Mouse (Mus musculus) forebrain, embryonic 15.5 days (tissue): ENCODE results near the gene Ch25h. TPM values are rescaled to one million over a fixed set of nuclear protein-coding genes. Genes with fewer than 3 reads are reported as not detected.

ENCODE experiments used
- ATAC-seq: fragments of 200-750 bp; cut with Nextera tagmentation; replicated peaks from 2 replicates; pipeline ENCODE4 v1.8.0; 2017; ENCODE audit warnings: mild to moderate bottlenecking, moderate TSS enrichment, moderate library complexity
- H3K27ac ChIP-seq: fragments of 300-500 bp; sonication (generic); replicated peaks from 2 replicates; pipeline ENCODE4 v1.5.1; 2015; ENCODE audit warnings: mild to moderate bottlenecking, inconsistent platforms
- H3K27me3 ChIP-seq: fragments of 300-500 bp; sonication (generic); 2 replicates; pipeline ENCODE4 v1.6.1; 2015; ENCODE audit warnings: inconsistent platforms
- H3K36me3 ChIP-seq: fragments of 300-500 bp; sonication (generic); 2 replicates; pipeline ENCODE4 v1.6.1; 2015; ENCODE audit warnings: mild to moderate bottlenecking, inconsistent platforms
- H3K4me1 ChIP-seq: fragments of 300-500 bp; sonication (generic); 2 replicates; pipeline ENCODE4 v1.6.1; 2015; ENCODE audit warnings: inconsistent platforms
- H3K4me2 ChIP-seq: fragments of 300-500 bp; sonication (generic); replicated peaks from 2 replicates; pipeline ENCODE4 v1.6.1; 2015; ENCODE audit warnings: mild to moderate bottlenecking, inconsistent platforms
- H3K4me3 ChIP-seq: fragments of 300-500 bp; sonication (generic); 2 replicates; pipeline ENCODE4 v1.5.1; 2015; ENCODE audit warnings: mild to moderate bottlenecking, inconsistent platforms
- H3K9ac ChIP-seq: fragments of 300-500 bp; sonication (generic); replicated peaks from 2 replicates; pipeline ENCODE4 v1.6.1; 2015; ENCODE audit warnings: mild to moderate bottlenecking, inconsistent platforms
- H3K9me3 ChIP-seq: fragments of 300-500 bp; sonication (generic); 2 replicates; pipeline ENCODE4 v1.6.1; 2016; ENCODE audit warnings: inconsistent platforms
- WGBS: fragments of 180-500 bp; shearing (Covaris S2); methylation state at CpG from one replicate; pipeline ENCODE4 v1.1.7; 2015; ENCODE audit warnings: mixed read lengths; 5-methylcytosine and 5-hydroxymethylcytosine counted together
- polyA plus RNA-seq: library from polyadenylated mRNA; unstranded; fragments of >200 nt; fragmentation: Nextera tagmentation; extraction: Ambion mirVana; gene quantifications from 2 replicates; pipeline ENCODE4 v1.2.1, GENCODE M21; 2015

Ch25h gene
- polyA plus RNA-seq, result 0.17 and 0.67 TPM in 2 replicates

DNA sequence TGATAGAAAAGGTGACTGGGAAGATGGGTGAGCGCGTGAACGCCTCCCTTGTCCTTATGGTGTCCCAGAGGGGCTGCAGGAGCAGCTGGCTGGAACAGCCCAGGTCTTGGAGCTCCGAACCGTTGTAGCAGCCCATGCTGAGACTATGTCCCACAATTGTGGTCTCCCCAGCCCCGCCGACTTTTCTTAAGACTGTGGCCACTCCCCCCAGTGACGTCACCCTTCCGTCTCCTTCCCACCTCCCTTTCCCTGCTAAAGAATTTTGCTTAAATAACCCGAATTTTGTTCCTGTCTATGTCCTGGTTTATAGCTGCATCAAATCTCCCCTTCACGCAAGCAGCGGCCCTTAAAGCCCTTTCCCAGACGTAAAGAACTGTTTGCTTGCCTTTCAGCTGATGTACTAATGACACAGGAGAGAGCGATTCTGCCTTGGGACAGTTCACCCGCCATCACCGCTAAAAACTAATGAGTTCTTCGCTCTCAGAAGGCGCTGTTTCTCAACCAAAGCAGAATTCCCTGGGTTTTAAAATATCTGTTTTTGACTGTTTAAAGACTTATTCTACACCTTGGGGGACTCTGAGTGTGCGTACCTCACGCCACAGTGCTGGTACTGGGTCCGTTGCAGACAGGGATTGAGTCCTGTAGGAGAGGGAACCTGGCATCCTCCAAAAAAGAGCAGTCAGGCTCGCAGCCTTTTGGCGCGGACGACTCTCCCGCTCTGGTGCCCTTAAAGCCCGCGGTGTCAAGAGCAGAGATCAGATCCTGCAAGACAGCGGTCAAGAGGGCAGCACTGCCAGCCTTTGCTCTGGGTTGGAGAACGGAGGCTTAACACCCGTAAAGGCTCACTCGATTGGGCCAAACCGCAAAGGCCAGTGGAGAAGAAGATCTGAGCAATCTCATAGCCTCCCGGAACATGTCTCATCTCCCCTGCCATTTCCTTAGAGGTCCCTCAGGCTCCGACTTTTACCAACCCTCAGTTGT is at the start of gene Ch25h:
Gene Ch25h (minus strand): TSS at position 174 of the 981 bp plus-strand sequence.
- peak within 1 kb of the TSS; percentile 62 for H3K4me3 ChIP-seq
- no peaks in the 10 kb centered on the region for H3K9me3 ChIP-seq
- peaks cover 12% of the 10 kb centered on the region for H3K4me1 ChIP-seq
- no peak within 1 kb of the TSS for H3K27ac ChIP-seq
- peaks cover 37% of the 10 kb centered on the region for H3K27me3 ChIP-seq
- peak within 1 kb of the TSS; percentile 48 for H3K9ac ChIP-seq
- ATAC-seq, result peak; percentile 90
- H3K4me2 ChIP-seq, result peak within 1 kb of the TSS; percentile 88
- no peaks in the 10 kb centered on the region for H3K36me3 ChIP-seq
- WGBS, result 2% methylated on average over 35 of the region's 35 CpGs

GRCm38 (mm10) chr19:34524646-34525045 is 49.7 kb upstream of the Ch25h start:
- 0 out of 2 replicates have a peak, but pooled peaks cover 3% of the 10 kb centered on the region for H3K4me1 ChIP-seq
- no peaks in the 10 kb centered on the region for H3K27me3 ChIP-seq
- H3K4me3 ChIP-seq, result no peak overlapping the region
- H3K9ac ChIP-seq, result no peak overlapping the region
- 77% methylated on average over 9 of the region's 9 CpGs for WGBS
- no peak overlapping the region for H3K4me2 ChIP-seq
- H3K36me3 ChIP-seq, result no peaks in the 10 kb centered on the region
- H3K27ac ChIP-seq, result no peak overlapping the region
- no peak for ATAC-seq
- H3K9me3 ChIP-seq, result no peaks in the 10 kb centered on the region

GRCm38 (mm10) chr19:34523106-34523725 is 48.3 kb upstream of the Ch25h start:
- H3K4me1 ChIP-seq, result 0 out of 2 replicates have a peak, but pooled peaks cover 3% of the 10 kb centered on the region
- H3K27ac ChIP-seq, result no peak overlapping the region
- no peak for ATAC-seq
- no peak overlapping the region for H3K4me2 ChIP-seq
- 87% methylated on average over 12 of the region's 12 CpGs for WGBS
- H3K36me3 ChIP-seq, result no peaks in the 10 kb centered on the region
- H3K9ac ChIP-seq, result no peak overlapping the region
- H3K4me3 ChIP-seq, result no peak overlapping the region
- no peaks in the 10 kb centered on the region for H3K9me3 ChIP-seq
- no peaks in the 10 kb centered on the region for H3K27me3 ChIP-seq

GRCm38 (mm10) chr19:34521978-34522377 is 47.0 kb upstream of the Ch25h start:
- H3K27me3 ChIP-seq, result no peaks in the 10 kb centered on the region
- no peaks in the 10 kb centered on the region for H3K9me3 ChIP-seq
- H3K4me2 ChIP-seq, result no peak overlapping the region
- no peak overlapping the region for H3K4me3 ChIP-seq
- H3K9ac ChIP-seq, result no peak overlapping the region
- no peaks in the 10 kb centered on the region for H3K36me3 ChIP-seq
- whole genome bisulfite sequencing, result 93% methylated on average over 1 of the region's 1 CpGs
- no peak overlapping the region for H3K27ac ChIP-seq
- no peak for ATAC-seq
- 0 out of 2 replicates have a peak, but pooled peaks cover 3% of the 10 kb centered on the region for H3K4me1 ChIP-seq

DNA sequence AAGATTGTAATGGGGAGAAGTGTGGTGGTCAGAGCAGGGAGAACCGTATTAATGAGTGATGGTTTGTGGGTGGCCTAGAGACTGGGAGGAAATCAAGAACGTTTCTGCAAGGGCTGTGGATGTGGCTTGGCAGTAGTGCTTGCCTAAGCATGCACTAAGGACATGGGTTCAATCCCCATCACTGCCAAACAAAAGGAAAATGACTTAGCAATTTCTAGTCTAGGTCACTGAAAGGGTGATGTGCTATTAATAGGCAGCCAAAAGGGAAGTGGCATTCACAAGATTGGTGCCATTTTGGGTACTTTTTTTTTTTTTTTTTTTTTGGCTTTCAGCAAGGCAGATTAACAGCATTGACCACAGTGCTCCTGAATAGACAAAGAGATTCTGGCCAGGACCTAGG is 46.4 kb upstream of the Ch25h start:
- Histone ChIP-seq H3K4me2 (no peak overlapping the region), H3K9ac (no peak overlapping the region), H3K9me3 (no peaks in the 10 kb centered on the region), H3K4me1 (no peaks in the 10 kb centered on the region), H3K27me3 (no peaks in the 10 kb centered on the region), H3K27ac (no peak overlapping the region), H3K36me3 (no peaks in the 10 kb centered on the region), H3K4me3 (no peak overlapping the region)
- ATAC-seq, result no peak
- WGBS, result 72% methylated on average over 2 of the region's 2 CpGs

DNA sequence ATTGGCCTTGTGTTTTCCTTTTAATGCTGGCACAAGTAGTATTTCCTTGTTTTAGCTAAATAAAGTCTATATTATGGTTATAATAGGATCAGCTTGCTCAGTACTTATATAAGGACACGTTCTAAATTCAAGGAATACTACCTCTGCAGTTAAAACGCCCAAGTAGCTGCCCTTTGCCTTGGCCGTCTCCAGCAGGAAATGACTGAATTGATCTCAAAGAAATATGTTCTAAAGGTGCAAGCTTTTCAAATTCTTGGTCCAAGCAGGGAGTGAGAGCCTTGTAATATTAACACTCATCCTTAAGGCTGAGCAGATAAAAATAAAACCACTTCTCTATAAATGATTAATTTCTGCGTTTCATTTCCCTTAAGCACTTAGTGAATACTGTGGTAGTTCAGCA is 45.1 kb upstream of the Ch25h start:
- no peaks in the 10 kb centered on the region for H3K4me1 ChIP-seq
- no peak overlapping the region for H3K27ac ChIP-seq
- H3K36me3 ChIP-seq, result no peaks in the 10 kb centered on the region
- no peaks in the 10 kb centered on the region for H3K9me3 ChIP-seq
- no peak for ATAC-seq
- H3K4me3 ChIP-seq, result no peak overlapping the region
- no peaks in the 10 kb centered on the region for H3K27me3 ChIP-seq
- 88% methylated on average over 4 of the region's 4 CpGs for WGBS
- H3K9ac ChIP-seq, result no peak overlapping the region
- no peak overlapping the region for H3K4me2 ChIP-seq

- ATAC-seq, result no peak
- H3K27me3 ChIP-seq, result no peaks in the 10 kb centered on the region
Observed at GRCm38 (mm10) chr19:34519646-34520045, 44.7 kb upstream of the Ch25h start.

GRCm38 (mm10) chr19:34518786-34519185 is 43.8 kb upstream of the Ch25h start:
- Histone ChIP-seq H3K36me3 (no peaks in the 10 kb centered on the region), H3K9ac (no peak overlapping the region), H3K4me1 (no peaks in the 10 kb centered on the region), H3K27me3 (no peaks in the 10 kb centered on the region), H3K4me2 (no peak overlapping the region), H3K27ac (no peak overlapping the region), H3K9me3 (no peaks in the 10 kb centered on the region), H3K4me3 (no peak overlapping the region)
- no peak for ATAC-seq
- 73% methylated on average over 3 of the region's 3 CpGs for WGBS

More at GRCm38 (mm10) chr19:34519646-34520045, 44.7 kb upstream of the Ch25h start:
- WGBS, result 83% methylated on average over 3 of the region's 3 CpGs
- Histone ChIP-seq H3K36me3 (no peaks in the 10 kb centered on the region), H3K27ac (no peak overlapping the region), H3K9ac (no peak overlapping the region), H3K4me3 (no peak overlapping the region), H3K4me1 (no peaks in the 10 kb centered on the region), H3K9me3 (no peaks in the 10 kb centered on the region), H3K4me2 (no peak overlapping the region)

GRCm38 (mm10) chr19:34517812-34518594 is 43.0 kb upstream of the Ch25h start:
- H3K9me3 ChIP-seq, result no peaks in the 10 kb centered on the region
- no peak overlapping the region for H3K4me2 ChIP-seq
- WGBS, result 92% methylated on average over 13 of the region's 13 CpGs
- no peak overlapping the region for H3K4me3 ChIP-seq
- H3K36me3 ChIP-seq, result no peaks in the 10 kb centered on the region
- no peak for ATAC-seq
- no peaks in the 10 kb centered on the region for H3K4me1 ChIP-seq
- H3K27ac ChIP-seq, result no peak overlapping the region
- no peak overlapping the region for H3K9ac ChIP-seq
- no peaks in the 10 kb centered on the region for H3K27me3 ChIP-seq

- 96% methylated on average over 3 of the region's 3 CpGs for WGBS
- Histone ChIP-seq H3K9ac (no peak overlapping the region), H3K4me3 (no peak overlapping the region), H3K9me3 (no peaks in the 10 kb centered on the region), H3K4me1 (no peaks in the 10 kb centered on the region), H3K27me3 (no peaks in the 10 kb centered on the region), H3K27ac (no peak overlapping the region), H3K4me2 (no peak overlapping the region), H3K36me3 (no peaks in the 10 kb centered on the region)
- no peak for ATAC-seq
Observed at GRCm38 (mm10) chr19:34517197-34517596, 42.2 kb upstream of the Ch25h start.

- no peak overlapping the region for H3K4me3 ChIP-seq
- H3K27ac ChIP-seq, result no peak overlapping the region
- no peaks in the 10 kb centered on the region for H3K27me3 ChIP-seq
- H3K4me1 ChIP-seq, result no peaks in the 10 kb centered on the region
- H3K9ac ChIP-seq, result no peak overlapping the region
- ATAC-seq, result no peak
- no peaks in the 10 kb centered on the region for H3K9me3 ChIP-seq
- no peak overlapping the region for H3K4me2 ChIP-seq
- no peaks in the 10 kb centered on the region for H3K36me3 ChIP-seq
- 91% methylated on average over 2 of the region's 2 CpGs for WGBS
Observed at GRCm38 (mm10) chr19:34516346-34516745, 41.4 kb upstream of the Ch25h start.

- Histone ChIP-seq H3K9ac (no peak overlapping the region), H3K4me3 (no peak overlapping the region), H3K27me3 (no peaks in the 10 kb centered on the region), H3K36me3 (no peaks in the 10 kb centered on the region), H3K9me3 (no peaks in the 10 kb centered on the region), H3K4me2 (no peak overlapping the region), H3K27ac (no peak overlapping the region), H3K4me1 (no peaks in the 10 kb centered on the region)
- 80% methylated on average over 3 of the region's 3 CpGs for WGBS
- no peak for ATAC-seq
Observed at GRCm38 (mm10) chr19:34515681-34516080, 40.7 kb upstream of the Ch25h start.
